Mouse (Mus musculus): ENCODE measurements around the gene Nav3. TPM values are rescaled to one million over a fixed set of nuclear protein-coding genes. Genes with fewer than 3 reads are reported as not detected.

Nav3 gene
- polyA plus RNA-seq (2016; fragmentation: Nextera tagmentation; extraction: Ambion mirVana) = 4.5 and 5.7 TPM in 2 replicates

DNA sequence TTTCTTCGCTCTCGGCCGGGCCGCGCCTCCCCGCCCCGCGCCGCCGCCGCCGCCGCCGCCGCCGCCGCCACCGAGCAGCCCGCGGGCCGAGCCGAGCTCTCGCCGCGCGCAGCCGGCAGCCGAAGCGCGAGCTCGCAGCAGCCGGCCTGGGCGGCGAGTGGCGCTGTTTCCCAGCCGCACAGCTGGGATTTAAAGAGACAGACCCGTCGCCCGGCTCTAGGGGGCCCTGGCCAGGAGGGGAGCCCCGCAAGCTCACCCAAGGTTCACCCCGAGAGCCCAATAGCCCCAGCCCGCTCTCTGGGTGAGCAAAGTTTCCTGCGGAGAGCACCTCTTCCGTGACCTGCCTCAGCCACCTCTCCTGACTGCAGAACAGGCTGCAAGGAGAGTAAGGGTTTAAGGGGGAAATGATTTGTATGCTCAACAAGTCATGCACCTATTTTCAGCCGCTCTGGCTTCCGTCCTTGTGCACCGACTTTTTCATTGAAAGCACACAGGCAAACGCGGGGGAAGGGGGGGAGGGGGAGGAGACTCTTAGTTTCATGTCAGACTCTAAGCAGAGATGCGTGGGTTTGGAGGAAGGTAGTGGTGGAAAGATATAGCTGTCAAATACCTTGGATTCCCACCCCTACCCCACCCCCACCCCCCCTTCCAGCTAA is at the start of gene Nav3:
Gene Nav3, minus strand, starts transcription at position 367 of the 656 bp plus-strand sequence.
- ATAC-seq (ENCODE audit: insufficient number of reproducible peaks, insufficient read depth, low FRiP score, low TSS enrichment) = peak; percentile 90
- Histone ChIP-seq H3K9me3 (no peaks in the 10 kb centered on the region), H3K4me2 (replicated peaks) (peak within 1 kb of the TSS; percentile 83), H3K9ac (peak within 1 kb of the TSS; percentile 72), H3K36me3 (no peaks in the 10 kb centered on the region), H3K4me3 (peak within 1 kb of the TSS; percentile 58), H3K4me1 (peaks cover 4% of the 10 kb centered on the region; the same call in 1 of the 2 replicates), H3K27ac (no peak within 1 kb of the TSS), H3K27me3 (peaks cover 13% of the 10 kb centered on the region; the same call in 1 of the 2 replicates)
- WGBS = under 1% methylated on average over 28 of the region's 50 CpGs

DNA sequence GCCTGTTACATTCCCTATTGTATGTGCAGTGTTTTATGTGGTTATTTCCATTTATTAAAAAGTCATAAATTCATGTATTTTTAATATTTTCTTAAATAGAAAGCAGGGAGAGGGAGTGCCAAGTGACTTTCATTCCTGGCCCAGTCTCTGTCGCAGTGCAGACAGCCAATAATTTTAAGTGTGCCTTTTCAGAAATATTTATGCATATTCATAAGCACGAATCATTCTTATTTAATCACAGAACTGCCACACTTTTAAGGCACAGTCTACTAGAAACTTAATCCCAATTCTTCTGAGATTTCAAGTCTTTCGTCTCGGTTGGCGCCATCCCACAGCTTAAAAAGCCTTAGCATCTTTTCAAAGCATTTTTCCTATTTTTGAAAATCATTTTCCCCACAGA is 29.3 kb upstream of the Nav3 start:
- no peak for ATAC-seq (ENCODE audit: insufficient number of reproducible peaks, insufficient read depth, low FRiP score, low TSS enrichment)
- Histone ChIP-seq H3K4me2 (replicated peaks) (no peak overlapping the region), H3K27me3 (no peaks in the 10 kb centered on the region), H3K27ac (no peak overlapping the region), H3K4me1 (no peaks in the 10 kb centered on the region), H3K9ac (no peak overlapping the region), H3K36me3 (no peaks in the 10 kb centered on the region), H3K4me3 (no peak overlapping the region), H3K9me3 (no peaks in the 10 kb centered on the region)
- 87% methylated on average over 5 of the region's 5 CpGs for WGBS

DNA sequence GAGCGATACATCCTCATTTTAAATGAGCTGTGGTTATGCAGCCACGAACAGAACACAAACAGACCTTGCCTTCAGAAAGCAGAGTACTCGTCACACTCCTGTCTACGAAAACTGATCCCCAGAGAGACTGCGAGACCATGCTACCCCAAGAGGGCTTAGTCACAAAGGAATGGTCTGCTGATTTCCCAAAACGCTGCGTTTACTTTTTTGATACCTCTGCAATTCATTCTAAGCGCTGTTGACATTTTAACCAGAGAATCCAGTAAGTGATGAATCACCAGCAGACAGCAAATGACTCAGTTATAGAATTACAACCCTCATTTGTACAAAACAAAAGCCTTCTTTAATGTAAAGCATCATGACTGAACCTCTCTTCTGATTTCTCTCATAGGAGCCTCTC is 28.8 kb upstream of the Nav3 start:
- H3K4me1 ChIP-seq = no peaks in the 10 kb centered on the region
- WGBS = 56% methylated on average over 8 of the region's 8 CpGs
- no peak overlapping the region for H3K27ac ChIP-seq
- no peaks in the 10 kb centered on the region for H3K36me3 ChIP-seq
- H3K27me3 ChIP-seq = no peaks in the 10 kb centered on the region
- no peaks in the 10 kb centered on the region for H3K9me3 ChIP-seq
- no peak overlapping the region for H3K9ac ChIP-seq
- H3K4me2 ChIP-seq (replicated peaks) = no peak overlapping the region
- ATAC-seq (ENCODE audit: insufficient number of reproducible peaks, insufficient read depth, low FRiP score, low TSS enrichment) = no peak
- no peak overlapping the region for H3K4me3 ChIP-seq

DNA sequence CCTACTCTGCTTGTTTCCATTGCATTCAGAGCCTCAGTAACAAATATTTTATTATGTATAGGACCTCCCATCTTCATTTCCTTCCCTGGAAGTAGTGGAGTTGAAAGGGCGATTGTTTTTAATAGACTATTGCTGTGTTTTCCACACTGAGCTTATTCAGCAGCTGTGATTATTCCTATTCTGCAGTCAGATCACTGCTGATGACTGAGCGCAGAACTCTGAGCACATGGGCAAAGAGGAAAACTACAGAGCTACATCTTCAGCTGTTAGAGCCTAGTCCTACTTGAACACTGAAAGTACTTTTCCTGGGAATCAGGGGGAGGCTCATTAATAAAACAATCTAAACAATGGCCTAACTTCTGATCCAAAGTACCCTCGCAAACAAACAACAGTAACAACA is 23.2 kb upstream of the Nav3 start:
- no peak overlapping the region for H3K4me3 ChIP-seq
- H3K4me2 ChIP-seq (replicated peaks) = no peak overlapping the region
- no peak overlapping the region for H3K9ac ChIP-seq
- no peak for ATAC-seq (ENCODE audit: insufficient number of reproducible peaks, insufficient read depth, low FRiP score, low TSS enrichment)
- H3K4me1 ChIP-seq = no peaks in the 10 kb centered on the region
- no peaks in the 10 kb centered on the region for H3K36me3 ChIP-seq
- no peak overlapping the region for H3K27ac ChIP-seq
- H3K27me3 ChIP-seq = no peaks in the 10 kb centered on the region
- 87% methylated on average over 3 of the region's 3 CpGs for WGBS
- no peaks in the 10 kb centered on the region for H3K9me3 ChIP-seq

DNA sequence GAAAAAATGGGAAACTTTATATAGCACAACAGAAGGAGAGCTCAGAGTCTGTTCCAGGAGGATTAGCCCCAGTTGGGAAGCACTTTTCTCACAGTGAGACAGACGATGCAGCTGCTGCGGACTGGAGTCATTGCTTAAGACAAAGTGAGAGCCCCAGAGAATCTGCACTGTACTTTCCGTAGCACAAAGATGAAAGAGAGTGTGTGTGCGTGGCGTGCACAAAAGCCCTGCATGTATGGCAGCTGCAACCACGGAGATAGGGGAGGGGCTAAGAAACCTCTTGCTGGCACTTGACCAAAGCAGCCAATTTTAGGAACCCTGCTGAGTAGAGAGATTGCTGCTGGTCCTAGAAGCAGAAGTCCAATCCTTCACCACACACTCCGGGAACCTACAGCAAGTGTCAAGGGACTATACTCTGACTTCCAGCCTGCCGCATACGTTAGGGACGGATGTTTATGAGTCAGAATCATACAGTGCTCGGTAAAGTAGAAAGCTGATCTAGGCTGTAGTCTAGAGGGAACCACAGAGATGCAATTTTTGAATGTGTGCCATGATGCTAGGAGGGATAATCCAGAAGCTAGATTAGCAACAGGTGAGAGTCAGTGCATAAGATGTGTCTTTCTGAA is 21.8 kb upstream of the Nav3 start:
- ATAC-seq (ENCODE audit: insufficient number of reproducible peaks, insufficient read depth, low FRiP score, low TSS enrichment) = peak; percentile 79; the same call in 1 of the 2 replicates
- 58% methylated on average over 11 of the region's 11 CpGs for WGBS

DNA sequence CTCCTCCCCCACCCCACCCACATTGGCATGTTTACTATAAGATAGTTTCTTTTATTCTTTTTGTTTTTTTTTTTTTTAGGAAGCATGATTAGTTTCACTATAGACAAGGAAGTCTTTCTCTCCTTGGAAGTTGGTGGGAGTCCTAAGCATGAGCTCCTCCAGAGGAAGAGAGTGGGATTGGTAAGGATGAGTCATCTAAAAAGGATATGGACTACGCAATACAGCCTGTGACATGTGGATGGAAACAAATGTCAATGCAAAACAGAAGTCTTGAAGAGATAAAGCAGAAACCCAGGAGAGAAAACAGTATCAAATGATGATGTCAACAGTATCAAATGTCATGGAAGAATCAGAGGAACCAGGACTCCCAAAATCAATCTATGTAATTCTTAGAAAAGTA is 18.1 kb upstream of the Nav3 start:
- WGBS = 79% methylated on average over 1 of the region's 1 CpGs

More for the DNA sequence above, 21.8 kb upstream of the Nav3 start:
- no peaks in the 10 kb centered on the region for H3K36me3 ChIP-seq
- H3K4me2 ChIP-seq (replicated peaks) = no peak overlapping the region
- no peak overlapping the region for H3K4me3 ChIP-seq
- H3K9me3 ChIP-seq = no peaks in the 10 kb centered on the region
- no peak overlapping the region for H3K9ac ChIP-seq
- H3K27me3 ChIP-seq = no peaks in the 10 kb centered on the region
- no peak overlapping the region for H3K27ac ChIP-seq
- no peaks in the 10 kb centered on the region for H3K4me1 ChIP-seq

DNA sequence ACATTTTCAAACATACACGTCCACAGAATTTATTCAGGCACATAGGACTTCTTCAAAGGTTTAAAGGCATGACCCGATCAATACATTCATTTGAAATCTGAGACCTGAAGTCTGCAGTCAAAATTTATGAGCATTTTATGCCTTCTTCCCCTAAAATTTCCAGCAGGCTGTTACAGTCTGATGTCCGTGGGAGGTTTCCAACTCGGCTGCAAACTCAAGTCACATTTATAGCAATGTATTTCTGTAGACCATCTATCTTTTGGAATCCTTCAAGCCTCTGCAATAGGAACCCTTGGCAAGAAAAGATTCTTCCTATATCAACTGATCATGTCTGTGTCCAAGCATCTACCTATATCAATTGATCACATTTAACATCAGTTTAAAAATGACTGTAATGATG is 13.4 kb upstream of the Nav3 start:
- Histone ChIP-seq H3K27ac (no peak overlapping the region), H3K4me2 (replicated peaks) (no peak overlapping the region), H3K4me3 (no peak overlapping the region), H3K27me3 (no peaks in the 10 kb centered on the region), H3K4me1 (no peaks in the 10 kb centered on the region), H3K9ac (no peak overlapping the region), H3K36me3 (no peaks in the 10 kb centered on the region), H3K9me3 (no peaks in the 10 kb centered on the region)
- WGBS = 84% methylated on average over 4 of the region's 4 CpGs
- no peak for ATAC-seq (ENCODE audit: insufficient number of reproducible peaks, insufficient read depth, low FRiP score, low TSS enrichment)

More for the DNA sequence above, 18.1 kb upstream of the Nav3 start:
- Histone ChIP-seq H3K4me2 (replicated peaks) (no peak overlapping the region), H3K9ac (no peak overlapping the region), H3K27me3 (no peaks in the 10 kb centered on the region), H3K36me3 (no peaks in the 10 kb centered on the region), H3K4me1 (no peaks in the 10 kb centered on the region), H3K9me3 (no peaks in the 10 kb centered on the region), H3K4me3 (no peak overlapping the region), H3K27ac (no peak overlapping the region)
- no peak for ATAC-seq (ENCODE audit: insufficient number of reproducible peaks, insufficient read depth, low FRiP score, low TSS enrichment)

DNA sequence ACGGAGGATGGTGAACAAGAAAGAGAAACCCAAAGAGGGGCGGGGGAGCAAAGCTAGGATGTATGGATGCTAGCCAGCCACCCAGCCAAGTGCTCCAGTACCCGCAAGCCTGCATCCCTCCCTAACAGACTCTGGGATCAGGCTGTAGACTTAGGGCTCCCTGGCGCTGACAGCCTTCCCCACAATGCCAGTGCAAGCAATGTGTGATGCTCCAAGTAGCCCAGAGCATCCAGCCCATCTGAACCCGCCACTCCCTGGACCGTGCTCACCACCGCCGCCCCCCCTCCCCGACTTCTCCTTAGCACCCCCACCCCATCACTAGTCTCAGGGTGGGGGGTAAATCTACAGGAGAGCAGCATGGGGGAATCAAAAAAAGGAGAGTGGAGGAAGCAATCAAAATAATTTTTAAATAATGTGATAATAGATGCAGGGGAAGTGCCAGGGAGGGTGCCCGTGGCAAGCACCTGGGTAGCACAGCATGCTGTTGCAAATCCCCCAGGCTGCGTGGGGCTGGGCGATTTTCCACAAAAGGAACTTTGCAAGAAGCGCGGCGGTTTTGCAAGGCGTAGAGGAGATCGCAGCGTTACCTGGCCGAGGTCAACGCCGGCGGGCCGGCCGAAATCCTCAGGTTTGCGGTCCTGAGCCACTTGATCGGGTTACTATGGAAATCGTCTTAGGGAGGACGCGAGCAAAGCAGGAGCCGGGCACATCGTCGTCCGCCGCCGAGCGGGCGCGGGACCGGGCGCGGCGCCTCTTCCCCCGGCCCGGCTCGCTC is 754 bp downstream of the Nav3 start:
- WGBS = under 1% methylated on average over 45 of the region's 45 CpGs
- peak; percentile 50; the same call in 1 of the 2 replicates for ATAC-seq (ENCODE audit: insufficient number of reproducible peaks, insufficient read depth, low FRiP score, low TSS enrichment)
- no peak overlapping the region for H3K27ac ChIP-seq

DNA sequence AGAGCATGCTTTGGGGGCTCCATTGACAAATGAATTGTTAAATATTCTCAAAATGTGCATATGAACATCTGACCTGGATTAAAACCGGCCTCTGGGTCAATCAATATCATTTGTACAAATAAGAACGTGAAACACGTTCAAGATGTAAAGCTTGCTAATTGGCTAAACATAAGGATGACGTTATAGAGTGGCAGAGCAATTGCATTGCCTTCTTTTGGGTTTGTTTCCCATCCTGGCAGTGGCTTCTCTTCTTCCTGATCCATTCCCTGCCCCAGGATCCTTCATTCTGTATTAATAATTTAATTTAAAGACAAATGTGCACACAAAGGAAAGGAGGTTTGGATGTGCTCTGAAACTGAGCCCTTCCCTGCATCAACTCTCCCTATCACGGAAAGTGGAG is 2.4 kb downstream of the Nav3 start:
- Histone ChIP-seq H3K36me3 (no peaks in the 10 kb centered on the region), H3K4me2 (replicated peaks) (no peak overlapping the region), H3K9me3 (no peaks in the 10 kb centered on the region), H3K27ac (no peak overlapping the region), H3K27me3 (peaks cover 13% of the 10 kb centered on the region; the same call in 1 of the 2 replicates), H3K4me1 (peaks cover 4% of the 10 kb centered on the region; the same call in 1 of the 2 replicates), H3K4me3 (no peak overlapping the region), H3K9ac (no peak overlapping the region)
- WGBS = 42% methylated on average over 5 of the region's 5 CpGs
- ATAC-seq (ENCODE audit: insufficient number of reproducible peaks, insufficient read depth, low FRiP score, low TSS enrichment) = no peak

More for the DNA sequence above, 754 bp downstream of the Nav3 start:
- no peaks in the 10 kb centered on the region for H3K9me3 ChIP-seq
- H3K36me3 ChIP-seq = no peaks in the 10 kb centered on the region
- H3K9ac ChIP-seq = peak overlapping the region; percentile 72
- peak overlapping the region; percentile 58 for H3K4me3 ChIP-seq
- peaks cover 4% of the 10 kb centered on the region; the same call in 1 of the 2 replicates for H3K4me1 ChIP-seq
- H3K27me3 ChIP-seq = peaks cover 13% of the 10 kb centered on the region; the same call in 1 of the 2 replicates
- peak overlapping the region; percentile 83 for H3K4me2 ChIP-seq (replicated peaks)

DNA sequence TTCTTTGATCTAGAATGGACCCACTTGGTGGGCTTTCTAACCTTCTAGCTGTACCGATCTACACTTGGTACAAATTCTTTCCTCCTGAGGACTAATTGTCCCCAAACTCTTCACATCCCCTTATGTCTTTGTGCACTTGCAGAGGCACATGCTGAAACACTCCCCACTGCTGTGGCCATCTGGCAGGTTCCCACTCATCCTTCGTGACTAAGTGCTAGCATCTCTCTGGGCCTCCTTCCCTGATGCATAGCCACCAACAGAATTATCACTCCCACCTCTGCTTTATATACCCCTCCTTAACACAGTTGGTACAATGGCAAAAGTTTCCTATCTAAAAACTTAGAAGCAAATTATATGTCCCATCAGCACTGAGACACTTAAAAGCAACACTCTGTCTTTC is 15.6 kb downstream of the Nav3 start:
- no peak for ATAC-seq (ENCODE audit: insufficient number of reproducible peaks, insufficient read depth, low FRiP score, low TSS enrichment)
- Histone ChIP-seq H3K4me3 (no peak overlapping the region), H3K36me3 (no peaks in the 10 kb centered on the region), H3K9me3 (no peaks in the 10 kb centered on the region), H3K27ac (no peak overlapping the region), H3K4me1 (no peaks in the 10 kb centered on the region), H3K9ac (no peak overlapping the region), H3K27me3 (no peaks in the 10 kb centered on the region), H3K4me2 (replicated peaks) (no peak overlapping the region)
- WGBS = 82% methylated on average over 2 of the region's 2 CpGs

DNA sequence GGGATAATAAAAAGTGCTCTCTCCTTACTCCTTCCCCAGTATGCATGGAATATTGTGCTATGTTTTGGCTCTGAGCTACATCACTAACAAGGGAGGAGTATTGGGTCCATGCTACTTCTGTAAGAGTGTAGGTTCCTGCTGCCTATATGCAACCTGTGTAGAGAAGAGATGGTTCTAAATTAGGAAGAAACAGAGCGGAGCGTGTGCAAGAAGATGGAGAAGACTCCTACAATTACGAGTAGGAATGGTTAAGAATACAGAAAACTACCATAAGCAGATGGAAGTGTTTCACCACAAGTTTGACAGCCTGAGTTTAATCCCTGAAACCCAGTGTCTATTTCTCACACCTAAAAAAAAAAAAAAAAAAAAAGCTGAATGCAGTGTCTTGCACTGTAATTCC is 24.9 kb downstream of the Nav3 start:
- H3K27ac ChIP-seq = no peak overlapping the region
- H3K9me3 ChIP-seq = no peaks in the 10 kb centered on the region
- no peak overlapping the region for H3K4me3 ChIP-seq
- ATAC-seq (ENCODE audit: insufficient number of reproducible peaks, insufficient read depth, low FRiP score, low TSS enrichment) = no peak
- no peaks in the 10 kb centered on the region for H3K36me3 ChIP-seq
- H3K4me2 ChIP-seq (replicated peaks) = no peak overlapping the region
- peaks cover 6% of the 10 kb centered on the region for H3K4me1 ChIP-seq
- H3K27me3 ChIP-seq = no peaks in the 10 kb centered on the region
- no peak overlapping the region for H3K9ac ChIP-seq
- 89% methylated on average over 3 of the region's 3 CpGs for WGBS
